Mouse (Mus musculus): ENCODE data around the gene Osgep. TPM values are rescaled to one million over a fixed set of nuclear protein-coding genes. Genes with fewer than 3 reads are reported as not detected.

Osgep gene
- polyA plus RNA-seq, 1 experiment, result 70.5 TPM

GRCm38 (mm10) chr14:50930754-50931492 lies 6.2 kb upstream of the Osgep start, which contains the start of the genes Pip4p1 and Pnp:
TSS of gene Pip4p1 (minus strand) at chr14:50930856.
TSS of gene Pnp (plus strand) at chr14:50931082.
- no peak for TF ChIP-seq GATA1 (IDR thresholded peaks at IDR 0.05; ENCODE audit: low read length)

GRCm38 (mm10) chr14:50930377-50930753 lies 5.7 kb upstream of the Osgep start:
- TF ChIP-seq GATA1 (IDR thresholded peaks at IDR 0.05; ENCODE audit: low read length), result no peak

- no peak for TF ChIP-seq GATA1 (IDR thresholded peaks at IDR 0.05; ENCODE audit: low read length)
These were observed 5.3 kb upstream of the Osgep start for GRCm38 (mm10) chr14:50929951-50930350.

- no peak for TF ChIP-seq GATA1 (IDR thresholded peaks at IDR 0.05; ENCODE audit: low read length)
These were observed 2.7 kb upstream of the Osgep start for GRCm38 (mm10) chr14:50927366-50927765.

GRCm38 (mm10) chr14:50925111-50925920 lies 623 bp upstream of the Osgep start:
- no peak for TF ChIP-seq GATA1 (IDR thresholded peaks at IDR 0.05; ENCODE audit: low read length)

GRCm38 (mm10) chr14:50911356-50911755 lies 13.3 kb downstream of the Osgep start:
- TF ChIP-seq GATA1 (IDR thresholded peaks at IDR 0.05; ENCODE audit: low read length), result no peak

GRCm38 (mm10) chr14:50908126-50908525 lies 16.6 kb downstream of the Osgep start:
- TF ChIP-seq GATA1 (IDR thresholded peaks at IDR 0.05; ENCODE audit: low read length), result no peak

- TF ChIP-seq GATA1 (IDR thresholded peaks at IDR 0.05; ENCODE audit: low read length), result no peak
These were observed 19.9 kb downstream of the Osgep start for GRCm38 (mm10) chr14:50904828-50905129.

- no peak for TF ChIP-seq GATA1 (IDR thresholded peaks at IDR 0.05; ENCODE audit: low read length)
These were observed 20.5 kb downstream of the Osgep start for GRCm38 (mm10) chr14:50903973-50904827.

GRCm38 (mm10) chr14:50897374-50897765 lies 27.3 kb downstream of the Osgep start, which contains the start of gene Klhl33:
TSS of gene Klhl33 (minus strand) at chr14:50897507.
- no peak for TF ChIP-seq GATA1 (IDR thresholded peaks at IDR 0.05; ENCODE audit: low read length)

- no peak for TF ChIP-seq GATA1 (IDR thresholded peaks at IDR 0.05; ENCODE audit: low read length)
These were observed 27.8 kb downstream of the Osgep start for GRCm38 (mm10) chr14:50896747-50897373.

GRCm38 (mm10) chr14:50895985-50896746 lies 28.5 kb downstream of the Osgep start:
- TF ChIP-seq GATA1 (IDR thresholded peaks at IDR 0.05; ENCODE audit: low read length), result no peak

- no peak for TF ChIP-seq GATA1 (IDR thresholded peaks at IDR 0.05; ENCODE audit: low read length)
These were observed 29.3 kb downstream of the Osgep start for GRCm38 (mm10) chr14:50895407-50895806.
